Mouse (Mus musculus) liver, embryonic 14.5 days (tissue): ENCODE results near the gene Spryd7. TPM values are rescaled to one million over a fixed set of nuclear protein-coding genes. Genes with fewer than 3 reads are reported as not detected.
"Not testable (repeated sequence)": the region's sequence is repeated elsewhere in the genome, so short reads cannot be mapped to it uniquely, and the experiment has no call there.

Source experiments
- ATAC-seq: fragments of 200-750 bp; cut with Nextera tagmentation; 2 replicates; pipeline ENCODE4 v1.8.0; 2017; ENCODE audit warnings: moderate number of reproducible peaks, mild to moderate bottlenecking, moderate library complexity; ENCODE audit not compliant: insufficient read depth
- DNase-seq, 3 experiments: peaks; one replicate each; pipeline ENCODE4 v3.0.0-alpha.2; 2012 to 2013; ENCODE audit warnings: low read depth in 3 of 3, low spot score in 3 of 3
- H3K27ac ChIP-seq: fragments of 300-500 bp; sonication (generic); 2 replicates; pipeline ENCODE4 v1.5.1; 2014; ENCODE audit warnings: moderate library complexity, mild to moderate bottlenecking, control low read depth, inconsistent platforms
- H3K27me3 ChIP-seq: fragments of 300-500 bp; sonication (generic); 2 replicates; pipeline ENCODE4 v1.6.1; 2014; ENCODE audit warnings: mild to moderate bottlenecking, low read length, moderate library complexity; ENCODE audit not compliant: control insufficient read depth, insufficient read depth
- H3K36me3 ChIP-seq: fragments of 300-500 bp; sonication (generic); replicated peaks from 2 replicates; pipeline ENCODE4 v1.6.1; 2014; ENCODE audit warnings: low read depth; ENCODE audit not compliant: control insufficient read depth, insufficient read depth
- H3K4me1 ChIP-seq, 2 experiments: fragments of 200-500 bp in 1 of 2; fragments of 300-500 bp in 1 of 2; sonication (generic) in 1 of 2; replicated peaks; 2 replicates each; pipeline ENCODE4 v1.6.1; 2012 to 2014; ENCODE audit warnings: antibody characterized with exemption in 1 of 2, inconsistent platforms in 1 of 2, low read length in 1 of 2; ENCODE audit not compliant: control insufficient read depth in 2 of 2, insufficient read depth in 2 of 2
- H3K4me2 ChIP-seq: fragments of 300-500 bp; sonication (generic); 2 replicates; pipeline ENCODE4 v1.6.1; 2014; ENCODE audit warnings: low read depth, mild to moderate bottlenecking, control low read depth, moderate library complexity
- H3K4me3 ChIP-seq, 2 experiments: fragments of 200-500 bp in 1 of 2; fragments of 300-500 bp in 1 of 2; sonication (generic) in 1 of 2; 2 replicates each; pipeline ENCODE4 v1.5.1; 2012 to 2014; ENCODE audit warnings: low read depth in 2 of 2, low read length in 2 of 2, mild to moderate bottlenecking in 2 of 2, control low read depth in 1 of 2, inconsistent platforms in 1 of 2, moderate library complexity in 1 of 2; ENCODE audit not compliant: insufficient read depth in 1 of 2
- H3K9ac ChIP-seq: fragments of 300-500 bp; sonication (generic); replicated peaks from 2 replicates; pipeline ENCODE4 v1.6.1; 2014; ENCODE audit warnings: mild to moderate bottlenecking, control low read depth, moderate library complexity
- H3K9me3 ChIP-seq: fragments of 300-500 bp; sonication (generic); 2 replicates; pipeline ENCODE4 v1.6.1; 2016; ENCODE audit warnings: low read length, mixed read lengths; ENCODE audit not compliant: control insufficient read depth
- CTCF ChIP-seq: IDR thresholded peaks from 2 replicates; pipeline ENCODE4 v1.5.1; 2016; ENCODE audit warnings: antibody characterized with exemption, low read depth, control low read depth
- EP300 ChIP-seq: IDR thresholded peaks from 2 replicates; pipeline ENCODE4 v1.6.1; 2016; ENCODE audit warnings: antibody characterized with exemption, low read depth
- WGBS: fragments of 180-500 bp; shearing (Covaris S2); extraction: QIAGEN DNeasy Blood & Tissue Kit; methylation state at CpG from one replicate; pipeline ENCODE4 v1.1.7; 2014; ENCODE audit not compliant: insufficient replicate concordance; 5-methylcytosine and 5-hydroxymethylcytosine counted together
- polyA plus RNA-seq, 2 experiments: library from polyadenylated mRNA; depleted of rRNA in 1 of 2; stranded (reverse) in 1 of 2; unstranded in 1 of 2; fragments of >200 nt; fragmentation: Nextera tagmentation in 1 of 2; extraction: Ambion mirVana in 1 of 2; gene quantifications; 2 replicates each; pipeline versions ENCODE4 v1.2.1 to v1.2.3; 2012 to 2014

Gene Spryd7
- polyA plus RNA-seq, 2 experiments = 4.5 to 8.3 TPM

DNA sequence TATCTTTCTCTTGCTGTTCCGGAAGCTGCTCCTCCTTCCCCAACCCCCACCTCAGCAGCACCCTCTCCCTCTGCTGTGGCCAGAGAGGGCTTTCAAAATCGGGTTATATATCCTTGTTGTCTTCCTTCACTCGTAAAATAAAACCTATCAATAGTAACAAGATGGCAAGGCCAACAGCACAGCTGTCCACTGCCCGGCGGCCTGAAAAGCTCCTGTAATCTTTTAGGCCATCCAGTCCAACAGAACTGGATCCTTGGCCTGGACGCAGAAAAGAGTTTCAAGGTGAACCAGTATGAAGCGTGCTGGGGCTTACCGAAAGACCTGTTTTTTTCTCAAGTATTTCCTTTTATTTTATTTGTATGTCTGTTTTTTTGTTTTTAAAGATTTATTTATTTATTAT is 19.3 kb upstream of the Spryd7 start:
- H3K9ac ChIP-seq = no peak overlapping the region
- TF ChIP-seq EP300 (no peak), CTCF (no peak)
- H3K27me3 ChIP-seq = no peaks in the 10 kb centered on the region
- WGBS = 68% methylated on average over 8 of the region's 8 CpGs
- no peak overlapping the region for H3K27ac ChIP-seq
- H3K4me1 ChIP-seq = no peaks in the 10 kb centered on the region
- no peak for DNase-seq
- no peaks in the 10 kb centered on the region for H3K36me3 ChIP-seq
- no peak overlapping the region for H3K4me3 ChIP-seq
- no peak overlapping the region for H3K4me2 ChIP-seq
- ATAC-seq = no peak
- H3K9me3 ChIP-seq = no peaks in the 10 kb centered on the region

GRCm38 (mm10) chr14:61575066-61575465 is 18.4 kb upstream of the Spryd7 start:
- H3K9ac ChIP-seq = no peak overlapping the region
- DNase-seq (no peak), ATAC-seq (no peak)
- H3K27ac ChIP-seq = no peak overlapping the region
- TF ChIP-seq CTCF (no peak), EP300 (no peak)
- 72% methylated on average over 10 of the region's 10 CpGs for WGBS
- H3K9me3 ChIP-seq = no peaks in the 10 kb centered on the region
- H3K27me3 ChIP-seq = no peaks in the 10 kb centered on the region
- H3K4me3 ChIP-seq = no peak overlapping the region
- no peaks in the 10 kb centered on the region for H3K4me1 ChIP-seq
- no peaks in the 10 kb centered on the region for H3K36me3 ChIP-seq
- no peak overlapping the region for H3K4me2 ChIP-seq

DNA sequence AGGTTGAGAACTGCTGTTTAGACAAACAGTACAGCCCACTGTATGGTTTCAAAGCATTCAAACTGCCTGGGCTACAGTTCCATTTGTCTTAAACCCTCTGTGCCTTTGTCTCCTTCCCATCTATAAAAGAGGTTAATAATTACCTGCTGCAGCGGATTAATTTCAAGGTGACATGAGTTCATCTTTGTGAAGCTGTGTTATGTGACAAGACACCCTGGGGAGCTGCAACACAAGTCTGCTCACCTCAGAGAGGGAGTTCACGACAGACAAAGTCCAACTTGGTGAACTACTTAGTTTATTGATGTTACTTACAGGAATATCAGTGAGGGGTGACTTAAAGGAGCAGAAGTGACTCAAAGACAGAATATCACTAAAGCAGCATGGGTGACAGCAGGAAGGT is 15.4 kb upstream of the Spryd7 start:
- Histone ChIP-seq H3K4me1 (no peaks in the 10 kb centered on the region), H3K9me3 (no peaks in the 10 kb centered on the region), H3K9ac (no peak overlapping the region), H3K27ac (no peak overlapping the region), H3K36me3 (no peaks in the 10 kb centered on the region), H3K4me2 (no peak overlapping the region), H3K27me3 (no peaks in the 10 kb centered on the region), H3K4me3 (no peak overlapping the region)
- no peak for ATAC-seq
- TF ChIP-seq CTCF (no peak), EP300 (no peak)
- WGBS = 67% methylated on average over 2 of the region's 2 CpGs
- DNase-seq = no peak

DNA sequence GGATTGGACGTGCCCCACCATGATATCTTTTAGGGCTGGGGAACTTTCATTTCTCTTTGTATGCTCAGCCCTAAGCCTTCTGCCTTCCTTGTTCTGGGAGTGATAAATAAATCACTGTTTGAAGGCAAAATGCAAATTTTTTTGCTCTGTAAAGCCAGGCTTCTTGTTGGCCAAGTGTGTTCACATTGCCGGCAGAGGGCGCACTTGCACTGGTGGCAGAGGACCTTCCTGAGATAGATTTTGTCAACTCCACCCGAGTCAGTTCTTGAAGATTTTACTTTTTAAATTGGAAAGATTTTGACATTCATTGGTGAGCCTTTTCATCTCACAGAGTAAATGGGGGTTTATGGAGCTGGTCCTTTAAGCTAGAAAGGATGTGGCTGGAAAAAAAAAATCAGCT is 14.7 kb upstream of the Spryd7 start:
- Histone ChIP-seq H3K36me3 (no peaks in the 10 kb centered on the region), H3K4me1 (no peaks in the 10 kb centered on the region), H3K9me3 (no peaks in the 10 kb centered on the region), H3K27ac (no peak overlapping the region), H3K9ac (no peak overlapping the region), H3K27me3 (no peaks in the 10 kb centered on the region), H3K4me3 (no peak overlapping the region), H3K4me2 (no peak overlapping the region)
- ATAC-seq (no peak), DNase-seq (peak; percentile 52 to 58 (median 57))
- TF ChIP-seq CTCF = peak; percentile 93
- no peak for TF ChIP-seq EP300
- 9% methylated on average over 4 of the region's 4 CpGs for WGBS

DNA sequence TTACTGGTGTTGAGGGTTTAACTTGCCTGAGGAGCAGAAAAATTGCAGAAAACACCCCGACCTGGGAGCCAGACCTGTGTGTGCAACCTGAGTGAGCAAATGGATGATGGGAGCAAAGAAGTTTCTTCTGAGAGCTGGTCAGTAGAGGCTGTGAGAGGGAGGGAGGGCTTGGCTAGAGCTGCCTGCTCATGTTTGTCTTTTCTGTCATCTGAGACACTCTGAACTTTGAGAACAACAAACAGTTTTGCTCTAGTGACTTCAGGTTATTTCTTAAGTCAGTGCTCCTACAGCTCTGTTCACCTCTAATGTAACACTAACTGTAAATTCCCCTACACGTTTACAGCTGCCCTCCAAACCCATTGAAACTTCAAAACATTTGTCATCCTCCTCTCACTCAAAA is 12.7 kb upstream of the Spryd7 start:
- 35% methylated on average over 2 of the region's 2 CpGs for WGBS
- Histone ChIP-seq H3K4me3 (no peak overlapping the region), H3K4me2 (no peak overlapping the region), H3K4me1 (no peaks in the 10 kb centered on the region), H3K27me3 (no peaks in the 10 kb centered on the region), H3K36me3 (no peaks in the 10 kb centered on the region), H3K27ac (no peak overlapping the region), H3K9me3 (no peaks in the 10 kb centered on the region), H3K9ac (no peak overlapping the region)
- ATAC-seq = no peak
- no peak for TF ChIP-seq EP300
- no peak for TF ChIP-seq CTCF
- DNase-seq = no peak

GRCm38 (mm10) chr14:61566211-61566610 is 9.5 kb upstream of the Spryd7 start:
- not testable (repeated sequence) for H3K9ac ChIP-seq, H3K36me3 ChIP-seq, H3K9me3 ChIP-seq, ATAC-seq, DNase-seq, H3K4me3 ChIP-seq, H3K27ac ChIP-seq, H3K4me1 ChIP-seq, H3K4me2 ChIP-seq, H3K27me3 ChIP-seq
- 28% methylated on average over 4 of the region's 4 CpGs for WGBS
